Mouse (Mus musculus): ENCODE measurements around the gene Arhgef28.

DNA sequence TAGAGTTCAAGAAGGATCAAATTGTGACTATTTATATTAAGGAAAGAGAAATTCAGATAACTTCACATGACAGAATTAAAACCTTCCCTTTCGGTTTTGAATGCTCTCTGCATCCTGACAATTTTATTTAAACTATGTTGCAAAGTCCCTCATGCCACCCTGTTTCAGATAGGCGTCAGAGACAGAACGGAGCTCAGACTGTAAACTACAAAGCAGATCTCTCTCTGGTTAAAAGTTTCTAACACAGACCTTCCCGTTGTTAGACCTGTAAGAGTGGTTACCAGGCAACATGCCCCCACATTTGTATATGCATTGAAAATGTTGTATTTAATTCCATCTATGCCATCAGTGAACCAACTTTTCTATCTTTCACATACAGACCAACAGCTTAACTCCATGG, 246.1 kb downstream of the Arhgef28 start:
- no peak for TF ChIP-seq GATA2 (IDR thresholded peaks at IDR 0.05; ENCODE audit: borderline replicate concordance, low read depth, low read length)
- no peak for TF ChIP-seq CTCF (IDR thresholded peaks at IDR 0.05; ENCODE audit: low read depth, low read length)
- TF ChIP-seq GATA1 (IDR thresholded peaks at IDR 0.05; ENCODE audit: borderline replicate concordance, low read length): no peak
- no peak for TF ChIP-seq TAL1 (conservative IDR thresholded peaks at IDR 0.05; ENCODE audit: low read depth, low read length)
- no peak for TF ChIP-seq POLR2AphosphoS5 (IDR thresholded peaks at IDR 0.05; ENCODE audit: insufficient replicate concordance, low read depth, low read length)
